10 mouse cellular contexts compared by ENCODE assay signal in genomic region chr4:111670566-111671421, GRCm38 (mm10). TPM values are rescaled to one million over a fixed set of nuclear protein-coding genes. Genes with fewer than 3 reads are reported as not detected.
DNase-seq lines count a peak whose midpoint lies in the region; ATAC-seq and TF ChIP-seq lines count a peak whose summit lies in the region.
"Had no signal": no experiment of that assay in that cellular context is flagged by ENCODE, and none has a peak within 500 bp of the region (broad histone marks: within the 10 kb centered on the region; RNA-seq: fewer than 3 reads in every experiment).

No protein-coding gene starts in this region.

- peak; percentile 12 for DNase-seq in kidney, postnatal 14 days
- DNase-seq in kidney, postnatal 36 days, result no peak
- DNase-seq in forebrain, embryonic 14.5 days (ENCODE audit: low spot score), result peak; percentile 13
- DNase-seq in hindbrain, postnatal 0 days (ENCODE audit: low spot score), result peak; percentile 16
- peak; percentile 45 for DNase-seq in retina, postnatal 1 day
- DNase-seq in cerebellum, adult 8-10 months, result no peak
- DNase-seq: cerebellum, adult 9-11 months had no signal

- H3K9me3 ChIP-seq in forebrain, embryonic 14.5 days (replicated peaks; ENCODE audit: control insufficient read depth, low read length), result no peaks in the 10 kb centered on the region
- no peaks in the 10 kb centered on the region for H3K9me3 ChIP-seq in hindbrain, postnatal 0 days (ENCODE audit: low read length)

- WGBS in forebrain, embryonic 14.5 days, result 38% methylated on average over 12 of the region's 12 CpGs
- 22% methylated on average over 12 of the region's 12 CpGs for WGBS in hindbrain, postnatal 0 days

- H3K36me3 ChIP-seq in forebrain, embryonic 14.5 days (ENCODE audit: control insufficient read depth, insufficient read depth, low read length), result no peaks in the 10 kb centered on the region
- H3K36me3 ChIP-seq in hindbrain, postnatal 0 days (ENCODE audit: insufficient read depth, low read length), result no peaks in the 10 kb centered on the region

- no peak overlapping the region for H3K9ac ChIP-seq in forebrain, embryonic 14.5 days (ENCODE audit: low read length)
- H3K9ac ChIP-seq in hindbrain, postnatal 0 days (replicated peaks; ENCODE audit: low read length), result no peak overlapping the region

- 0 out of 2 replicates have a peak, but pooled peaks have one; percentile 50 for ATAC-seq in forebrain, embryonic 14.5 days
- ATAC-seq in hindbrain, postnatal 0 days, result peak; percentile 31; the same call in 1 of the 2 replicates
- ATAC-seq in cerebellum, adult (ENCODE audit: insufficient number of reproducible peaks, low FRiP score, low TSS enrichment), result no peak
- ATAC-seq: Patski had no signal

- H3K4me3 ChIP-seq in forebrain, embryonic 14.5 days (ENCODE audit: low read depth, low read length), result no peak overlapping the region
- no peak overlapping the region for H3K4me3 ChIP-seq in hindbrain, postnatal 0 days (ENCODE audit: low read length)

- no peaks in the 10 kb centered on the region for H3K27me3 ChIP-seq in forebrain, embryonic 14.5 days (replicated peaks; ENCODE audit: control insufficient read depth, insufficient read depth, low read length)
- H3K27me3 ChIP-seq in hindbrain, postnatal 0 days (ENCODE audit: insufficient read depth, low read length), result no peaks in the 10 kb centered on the region
- H3K27me3 ChIP-seq: Patski had no signal

- no peak for TF ChIP-seq CTCF in hindbrain, postnatal 0 days (IDR thresholded peaks at IDR 0.05; ENCODE audit: low read depth)

- no peak overlapping the region for H3K27ac ChIP-seq in forebrain, embryonic 14.5 days (ENCODE audit: low read depth, low read length)
- no peak overlapping the region for H3K27ac ChIP-seq in hindbrain, postnatal 0 days
- H3K27ac ChIP-seq: macrophage had no signal

- H3K4me1 ChIP-seq in forebrain, embryonic 14.5 days (ENCODE audit: control insufficient read depth, insufficient read depth, low read length), result 0 out of 2 replicates have a peak, but pooled peaks cover 3% of the 10 kb centered on the region
- peaks cover 5% of the 10 kb centered on the region; the same call in 1 of the 2 replicates for H3K4me1 ChIP-seq in hindbrain, postnatal 0 days (ENCODE audit: insufficient read depth, low read length)

- no peak overlapping the region for H3K4me2 ChIP-seq in forebrain, embryonic 14.5 days (ENCODE audit: low read length)
- no peak overlapping the region for H3K4me2 ChIP-seq in hindbrain, postnatal 0 days (ENCODE audit: low read depth, low read length)

RNA-seq across cellular contexts. Expression of gene Spata6, which starts 49.0 kb away (rescaled TPM):
- 10.4 and 11.0 TPM in 2 replicates for polyA plus RNA-seq in forebrain, embryonic 14.5 days (2014; fragmentation: Nextera tagmentation; extraction: Ambion mirVana)
- total RNA-seq in hindbrain, postnatal 0 days (2014; rRNA removed), result 11.9 and 14.6 TPM in 2 replicates
- 21.2 and 21.7 TPM in 2 replicates for polyA plus RNA-seq in hindbrain, postnatal 0 days (2015; fragmentation: Nextera tagmentation; extraction: Ambion mirVana)

Comparison
In these comparisons a context has a peak if more than half of its experiments do, and no peak if none do; other contexts are left out.
1. DNase-seq: peak in kidney, postnatal 14 days (single experiment), forebrain, embryonic 14.5 days (single experiment), hindbrain, postnatal 0 days (single experiment) and retina, postnatal 1 day (single experiment); none in kidney, postnatal 36 days (0 of 2) and cerebellum, adult 8-10 months (single experiment).